Mouse (Mus musculus) forebrain, embryonic 13.5 days (tissue): ENCODE results near the gene Srl. TPM values are rescaled to one million over a fixed set of nuclear protein-coding genes. Genes with fewer than 3 reads are reported as not detected.

Experiments used
- ATAC-seq: fragments of 200-750 bp; cut with Nextera tagmentation; 2 replicates; pipeline ENCODE4 v1.8.0; 2017
- H3K27ac ChIP-seq: fragments of 300-500 bp; sonication (generic); 2 replicates; pipeline ENCODE4 v1.5.1; 2015; ENCODE audit warnings: inconsistent platforms, mild to moderate bottlenecking, moderate library complexity
- H3K27me3 ChIP-seq: fragments of 300-500 bp; sonication (generic); 2 replicates; pipeline ENCODE4 v1.6.1; 2015; ENCODE audit warnings: mild to moderate bottlenecking, inconsistent platforms
- H3K36me3 ChIP-seq: fragments of 300-500 bp; sonication (generic); 2 replicates; pipeline ENCODE4 v1.6.1; 2015; ENCODE audit warnings: mild to moderate bottlenecking, inconsistent platforms; ENCODE audit not compliant: poor library complexity, severe bottlenecking
- H3K4me1 ChIP-seq: fragments of 300-500 bp; sonication (generic); 2 replicates; pipeline ENCODE4 v1.6.1; 2015; ENCODE audit warnings: inconsistent platforms
- H3K4me2 ChIP-seq: fragments of 300-500 bp; sonication (generic); 2 replicates; pipeline ENCODE4 v1.6.1; 2015; ENCODE audit warnings: inconsistent platforms, mild to moderate bottlenecking, moderate library complexity
- H3K4me3 ChIP-seq: fragments of 300-500 bp; sonication (generic); 2 replicates; pipeline ENCODE4 v1.5.1; 2015; ENCODE audit warnings: mild to moderate bottlenecking, inconsistent platforms
- H3K9ac ChIP-seq: fragments of 300-500 bp; sonication (generic); 2 replicates; pipeline ENCODE4 v1.6.1; 2015; ENCODE audit warnings: mild to moderate bottlenecking, inconsistent platforms
- H3K9me3 ChIP-seq: fragments of 300-500 bp; sonication (generic); replicated peaks from 2 replicates; pipeline ENCODE4 v1.6.1; 2016; ENCODE audit warnings: inconsistent platforms
- WGBS: fragments of 180-500 bp; shearing (Covaris S2); methylation state at CpG from one replicate; pipeline ENCODE4 v1.1.7; 2015; 5-methylcytosine and 5-hydroxymethylcytosine counted together
- polyA plus RNA-seq: library from polyadenylated mRNA; unstranded; fragments of >200 nt; fragmentation: Nextera tagmentation; extraction: Ambion mirVana; gene quantifications from 2 replicates; pipeline ENCODE4 v1.2.1, GENCODE M21; 2015

The Srl gene
- polyA plus RNA-seq, 1 experiment from 2014 or later = 25.2 TPM

DNA sequence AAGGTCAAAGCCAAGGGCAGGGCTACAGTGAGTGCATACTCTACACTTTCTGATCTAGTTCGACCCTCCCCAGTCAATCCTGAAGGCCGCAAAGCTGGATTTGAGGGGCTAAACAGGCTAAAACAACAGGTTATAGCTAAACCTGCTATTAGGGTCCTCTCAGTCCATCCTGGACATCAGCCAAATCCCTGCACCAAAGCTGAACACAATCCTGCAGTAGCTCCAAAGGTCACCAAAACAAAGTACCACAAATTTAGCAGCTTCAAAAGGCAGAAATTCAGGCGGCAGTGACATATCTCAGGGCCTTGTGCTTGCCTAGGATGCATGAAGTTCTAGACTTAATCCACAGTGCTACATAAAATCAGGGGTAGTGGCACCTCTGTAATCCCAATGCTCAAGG is 35.4 kb downstream of the Srl start:
- H3K36me3 ChIP-seq = no peaks in the 10 kb centered on the region
- no peak overlapping the region for H3K9ac ChIP-seq
- 85% methylated on average over 3 of the region's 3 CpGs for WGBS
- H3K4me2 ChIP-seq = no peak overlapping the region
- no peak overlapping the region for H3K4me3 ChIP-seq
- no peak for ATAC-seq
- H3K4me1 ChIP-seq = no peaks in the 10 kb centered on the region
- no peaks in the 10 kb centered on the region for H3K9me3 ChIP-seq
- H3K27ac ChIP-seq = no peak overlapping the region
- H3K27me3 ChIP-seq = no peaks in the 10 kb centered on the region

DNA sequence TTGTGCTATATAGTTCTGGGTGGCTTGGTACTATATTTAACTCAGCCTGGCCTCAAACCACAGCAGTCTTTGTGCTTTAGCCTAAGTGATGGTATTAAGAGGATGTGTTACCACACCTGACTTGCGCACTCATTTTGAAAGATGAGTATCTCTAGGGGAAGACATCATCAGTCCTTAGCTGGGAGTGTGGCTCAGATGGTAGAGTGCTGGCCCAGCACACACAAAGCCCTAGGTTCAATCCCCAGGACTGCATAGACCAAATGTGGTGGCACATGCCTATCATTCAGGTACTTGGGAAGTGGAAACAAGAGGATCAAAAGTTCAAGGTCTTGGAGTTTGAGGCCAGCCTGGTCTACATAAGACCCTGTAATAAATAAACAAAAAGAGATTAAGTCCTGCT is 38.1 kb downstream of the Srl start:
- no peaks in the 10 kb centered on the region for H3K4me1 ChIP-seq
- no peak overlapping the region for H3K9ac ChIP-seq
- ATAC-seq = no peak
- H3K27ac ChIP-seq = no peak overlapping the region
- no peaks in the 10 kb centered on the region for H3K36me3 ChIP-seq
- 97% methylated on average over 1 of the region's 1 CpGs for WGBS
- no peak overlapping the region for H3K4me2 ChIP-seq
- no peaks in the 10 kb centered on the region for H3K27me3 ChIP-seq
- no peak overlapping the region for H3K4me3 ChIP-seq
- no peaks in the 10 kb centered on the region for H3K9me3 ChIP-seq

DNA sequence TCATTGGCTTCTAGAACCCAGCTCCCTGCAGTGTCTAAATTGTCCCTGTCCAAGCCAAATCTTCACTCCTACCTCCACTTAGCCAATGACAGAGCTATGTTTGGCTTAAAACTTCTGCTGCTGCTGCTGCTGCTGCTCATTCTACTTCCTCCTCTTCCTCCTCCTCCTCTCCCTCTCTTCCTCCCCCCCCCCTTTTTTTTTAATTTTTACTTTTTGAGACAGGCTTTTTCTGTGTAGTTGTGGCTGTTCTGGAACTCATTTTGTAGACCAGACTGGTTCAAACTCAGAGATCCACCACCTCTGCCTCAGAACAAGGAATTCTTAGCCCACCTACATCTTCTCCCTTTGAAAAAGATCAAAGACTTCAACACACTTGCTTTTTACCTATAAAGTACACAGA is 39.0 kb downstream of the Srl start:
- Histone ChIP-seq H3K4me2 (no peak overlapping the region), H3K4me1 (no peaks in the 10 kb centered on the region), H3K9ac (no peak overlapping the region), H3K4me3 (no peak overlapping the region), H3K27me3 (no peaks in the 10 kb centered on the region), H3K9me3 (no peaks in the 10 kb centered on the region), H3K36me3 (no peaks in the 10 kb centered on the region), H3K27ac (no peak overlapping the region)
- no peak for ATAC-seq

DNA sequence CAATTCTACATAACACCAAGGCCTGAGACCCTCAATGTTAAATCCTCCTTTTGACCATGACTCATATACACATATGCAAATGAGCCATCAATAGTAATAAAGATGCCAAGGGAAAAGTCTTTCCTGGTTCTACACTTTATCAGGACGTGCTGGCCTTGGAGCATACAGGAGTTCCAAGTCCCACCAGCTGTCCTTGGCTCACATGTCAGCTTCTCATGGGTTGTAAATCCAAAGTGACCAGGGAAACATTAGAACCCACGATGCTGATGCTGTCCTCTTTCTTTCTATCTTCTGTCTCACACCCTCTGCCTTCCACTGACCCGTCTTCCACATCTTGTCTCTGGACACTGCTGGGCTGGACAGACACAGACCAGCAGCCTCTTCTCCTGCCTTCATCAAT is 39.9 kb downstream of the Srl start:
- Histone ChIP-seq H3K9ac (no peak overlapping the region), H3K4me1 (no peaks in the 10 kb centered on the region), H3K27me3 (no peaks in the 10 kb centered on the region), H3K4me2 (no peak overlapping the region), H3K4me3 (no peak overlapping the region), H3K27ac (no peak overlapping the region), H3K9me3 (no peaks in the 10 kb centered on the region), H3K36me3 (no peaks in the 10 kb centered on the region)
- 89% methylated on average over 3 of the region's 3 CpGs for WGBS
- no peak for ATAC-seq

DNA sequence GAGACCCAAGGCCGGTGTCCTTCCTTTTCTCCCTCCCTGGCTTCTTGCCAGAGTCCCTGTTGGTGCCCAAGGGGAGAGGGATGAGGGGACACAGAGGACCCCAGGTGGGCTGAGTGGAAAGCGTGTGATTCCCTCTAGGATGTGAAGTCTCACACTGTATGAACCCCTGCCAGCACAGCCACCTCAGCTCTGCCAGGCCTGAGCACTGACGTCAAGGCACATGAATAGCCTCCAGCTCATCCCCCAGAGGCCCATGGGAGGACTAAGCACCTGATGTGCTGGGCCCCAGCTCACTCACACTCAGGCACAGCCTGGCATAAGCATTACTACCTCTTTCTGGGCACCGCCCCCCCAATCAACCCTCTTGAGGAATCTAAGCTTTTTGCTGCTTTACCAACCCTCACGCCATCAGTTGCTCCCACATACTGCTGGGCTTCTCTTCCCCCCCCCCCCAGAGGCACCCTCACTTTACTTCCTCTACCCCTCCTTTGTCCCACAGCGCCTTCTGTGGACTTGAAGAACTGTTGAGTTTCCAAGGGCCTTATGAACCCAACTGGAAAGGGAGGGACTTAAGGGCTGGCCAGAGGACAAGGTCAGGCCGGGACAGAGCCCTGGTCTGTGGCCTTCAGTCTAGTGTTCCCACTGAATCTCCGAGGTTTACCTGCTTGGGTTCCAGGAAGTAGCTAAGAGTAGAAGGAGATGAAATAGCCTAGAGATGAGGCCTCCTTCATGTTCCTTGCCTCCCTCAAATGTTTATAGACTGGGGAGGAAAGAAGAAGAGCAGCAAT is 40.8 kb downstream of the Srl start:
- Histone ChIP-seq H3K36me3 (no peaks in the 10 kb centered on the region), H3K4me3 (no peak overlapping the region), H3K9ac (no peak overlapping the region), H3K4me2 (no peak overlapping the region), H3K4me1 (no peaks in the 10 kb centered on the region), H3K27me3 (no peaks in the 10 kb centered on the region), H3K9me3 (no peaks in the 10 kb centered on the region), H3K27ac (no peak overlapping the region)
- 83% methylated on average over 8 of the region's 8 CpGs for WGBS
- no peak for ATAC-seq

DNA sequence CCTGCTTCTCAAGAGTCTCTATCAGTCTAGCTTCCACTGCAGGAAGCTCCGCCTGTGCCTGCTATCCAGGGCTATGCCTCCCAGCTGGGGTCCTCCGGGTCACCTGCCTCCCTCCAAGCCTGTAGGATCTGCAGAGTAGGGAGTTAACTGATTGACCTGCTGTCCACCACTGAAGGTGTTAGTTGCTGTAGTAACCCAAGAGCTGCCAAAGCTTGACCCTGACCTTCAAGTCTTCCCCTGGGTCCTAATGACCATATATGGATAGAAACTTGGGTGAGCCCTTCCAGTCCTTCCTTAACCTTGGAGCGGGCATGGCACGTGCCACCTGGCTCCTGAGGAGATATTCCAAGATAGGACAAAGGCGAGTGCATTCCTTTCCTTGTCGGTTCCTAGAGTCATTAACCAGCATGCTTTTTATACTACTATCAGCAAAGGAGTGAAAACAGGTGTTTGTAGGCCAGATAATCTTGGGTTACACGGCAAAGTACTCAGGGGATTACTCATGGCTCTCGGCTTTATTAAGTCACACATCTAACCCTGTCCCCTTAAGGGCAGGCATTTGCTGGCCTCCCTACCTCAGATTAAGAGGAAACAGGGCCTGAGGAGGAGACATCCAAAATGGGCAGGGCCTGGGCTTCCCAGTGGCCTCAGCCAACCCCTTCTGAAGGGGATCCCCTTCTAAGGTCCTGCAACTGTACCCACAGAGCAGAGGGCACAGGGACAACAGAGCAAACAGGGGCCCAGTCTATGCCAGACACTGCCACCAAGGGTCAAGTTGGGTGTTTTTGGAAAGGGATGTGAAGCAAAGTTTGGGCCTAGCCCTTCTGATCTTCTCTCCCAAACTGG is 43.6 kb downstream of the Srl start:
- Histone ChIP-seq H3K4me3 (no peak overlapping the region), H3K9me3 (no peaks in the 10 kb centered on the region), H3K27me3 (no peaks in the 10 kb centered on the region), H3K9ac (no peak overlapping the region), H3K36me3 (no peaks in the 10 kb centered on the region), H3K4me2 (no peak overlapping the region), H3K4me1 (peaks cover 7% of the 10 kb centered on the region; the same call in 1 of the 2 replicates), H3K27ac (no peak overlapping the region)
- WGBS = 83% methylated on average over 8 of the region's 8 CpGs
- no peak for ATAC-seq

DNA sequence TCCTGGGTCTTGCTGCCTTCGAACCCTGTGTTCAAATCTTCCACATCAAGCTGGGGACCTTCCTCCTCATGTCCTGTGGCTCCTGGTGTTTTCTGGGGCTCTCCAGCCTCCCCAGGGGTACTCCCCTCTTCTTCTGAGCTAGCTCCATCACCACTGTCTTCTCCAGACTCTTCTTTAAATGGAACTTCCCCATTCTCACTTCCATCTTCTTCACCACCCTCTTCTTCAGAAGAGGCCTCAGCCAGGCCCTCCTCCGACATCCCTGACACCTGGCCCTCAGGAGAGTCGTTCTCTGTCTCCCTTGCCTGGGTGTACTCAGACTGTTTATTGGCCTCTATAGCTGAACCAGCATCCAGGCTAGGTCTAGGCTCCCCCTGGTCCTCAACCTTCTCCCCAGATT is 45.1 kb downstream of the Srl start:
- WGBS = 92% methylated on average over 3 of the region's 3 CpGs
- H3K4me2 ChIP-seq = no peak overlapping the region
- H3K4me1 ChIP-seq = peaks cover 8% of the 10 kb centered on the region; the same call in 1 of the 2 replicates
- ATAC-seq = no peak
- no peak overlapping the region for H3K27ac ChIP-seq
- no peaks in the 10 kb centered on the region for H3K27me3 ChIP-seq
- H3K9ac ChIP-seq = no peak overlapping the region
- peaks cover 8% of the 10 kb centered on the region; the same call in 1 of the 2 replicates for H3K36me3 ChIP-seq
- H3K9me3 ChIP-seq = no peaks in the 10 kb centered on the region
- no peak overlapping the region for H3K4me3 ChIP-seq

DNA sequence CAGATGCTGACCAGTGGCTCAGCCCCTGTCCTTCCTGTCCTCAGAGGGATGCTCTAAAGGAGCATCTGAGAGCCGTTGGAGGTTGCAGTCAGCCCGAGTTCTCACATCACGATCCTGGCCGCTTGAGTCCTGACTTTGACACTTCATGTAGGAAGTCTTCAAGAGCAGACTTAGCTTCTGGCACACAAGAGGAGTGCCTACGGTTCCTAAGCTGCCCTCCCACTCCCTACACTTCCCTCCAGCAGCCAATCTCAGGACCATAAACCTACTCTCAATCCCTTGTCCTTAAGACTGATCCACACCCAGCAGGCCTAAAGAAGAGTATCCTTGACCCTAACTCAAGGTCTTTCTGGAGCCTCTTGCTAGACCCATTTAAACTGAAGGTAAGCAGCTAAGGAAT is 45.8 kb downstream of the Srl start:
- no peaks in the 10 kb centered on the region for H3K27me3 ChIP-seq
- H3K4me2 ChIP-seq = no peak overlapping the region
- H3K36me3 ChIP-seq = peaks cover 9% of the 10 kb centered on the region; the same call in 1 of the 2 replicates
- H3K9ac ChIP-seq = no peak overlapping the region
- no peak overlapping the region for H3K27ac ChIP-seq
- ATAC-seq = no peak
- 94% methylated on average over 5 of the region's 5 CpGs for WGBS
- no peak overlapping the region for H3K4me3 ChIP-seq
- H3K9me3 ChIP-seq = no peaks in the 10 kb centered on the region
- peaks cover 8% of the 10 kb centered on the region; the same call in 1 of the 2 replicates for H3K4me1 ChIP-seq

DNA sequence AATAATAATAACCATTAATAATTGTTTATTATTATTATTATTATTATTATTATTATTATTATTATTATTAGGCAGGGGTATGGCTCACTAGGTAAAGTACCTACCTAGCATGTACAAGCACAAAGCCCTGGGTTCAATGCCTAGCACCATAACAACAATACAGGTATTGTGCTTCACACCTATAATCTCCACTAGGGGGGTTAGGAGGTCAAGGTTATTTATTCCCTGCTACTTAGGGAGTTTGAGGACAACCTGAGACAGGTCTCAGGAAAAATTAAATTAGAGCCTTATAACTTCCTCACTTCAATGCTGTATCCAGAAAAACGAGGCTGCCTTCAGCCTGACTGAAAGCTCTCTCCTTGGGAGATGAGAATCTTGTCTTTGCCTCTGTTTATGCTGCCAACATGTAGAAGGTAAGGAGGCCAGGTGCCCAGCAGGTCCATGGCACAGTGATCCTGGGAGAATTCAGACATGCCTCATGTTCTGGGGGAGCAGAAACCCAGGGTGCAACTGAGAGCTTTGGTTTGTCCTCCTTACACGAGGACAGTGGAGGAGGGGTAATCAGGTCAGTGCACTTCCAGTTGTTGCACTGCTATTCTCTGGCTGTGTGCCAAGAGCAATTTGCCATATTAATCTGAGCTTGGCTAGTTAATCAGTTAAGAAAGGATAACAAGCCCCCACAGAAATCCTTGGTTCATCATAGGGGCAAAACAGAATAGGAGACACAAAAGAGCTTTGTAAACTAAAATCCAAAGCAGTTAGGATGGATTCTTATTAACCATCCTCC is 48.6 kb downstream of the Srl start:
- WGBS = 43% methylated on average over 2 of the region's 2 CpGs
- H3K9me3 ChIP-seq = no peaks in the 10 kb centered on the region

DNA sequence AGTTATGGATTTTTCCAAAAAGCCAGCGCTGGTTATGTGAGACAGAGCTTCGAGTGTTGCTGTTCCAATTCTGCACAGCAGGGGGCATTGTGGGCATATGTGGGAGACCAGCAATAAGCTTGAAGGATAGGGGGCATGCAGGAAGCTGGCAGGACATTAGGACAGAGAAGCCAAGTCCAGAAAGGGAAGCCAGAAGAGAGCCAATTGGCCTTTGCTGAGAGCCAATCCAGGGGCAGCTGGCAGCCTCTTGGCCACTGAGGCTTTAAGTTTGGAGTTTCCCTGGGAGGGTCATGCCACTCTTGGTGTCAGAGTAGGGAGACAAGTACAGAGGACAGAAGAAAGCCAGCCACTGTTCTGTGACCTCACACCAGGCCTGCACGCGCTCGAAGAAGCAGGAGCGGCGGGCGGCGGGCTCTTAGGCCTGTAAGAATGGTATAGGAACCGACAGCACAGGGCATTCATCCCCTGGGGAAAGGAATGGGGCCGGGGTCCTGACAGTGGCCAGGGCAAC is 52.4 kb downstream of the Srl start:
- 67% methylated on average over 11 of the region's 11 CpGs for WGBS
- no peaks in the 10 kb centered on the region for H3K9me3 ChIP-seq
- peaks cover 19% of the 10 kb centered on the region; the same call in 1 of the 2 replicates for H3K36me3 ChIP-seq
- no peak overlapping the region for H3K4me3 ChIP-seq
- H3K27ac ChIP-seq = no peak overlapping the region; the same call in 1 of the 2 replicates
- no peak overlapping the region for H3K4me2 ChIP-seq
- H3K4me1 ChIP-seq = peaks cover 8% of the 10 kb centered on the region; the same call in 1 of the 2 replicates
- peak; percentile 70 for ATAC-seq
- no peaks in the 10 kb centered on the region for H3K27me3 ChIP-seq
- H3K9ac ChIP-seq = no peak overlapping the region

More for the DNA sequence above, 48.6 kb downstream of the Srl start:
- Histone ChIP-seq H3K4me2 (no peak overlapping the region), H3K27ac (no peak overlapping the region), H3K4me1 (peaks cover 8% of the 10 kb centered on the region; the same call in 1 of the 2 replicates), H3K9ac (no peak overlapping the region), H3K36me3 (peaks cover 9% of the 10 kb centered on the region; the same call in 1 of the 2 replicates), H3K4me3 (no peak overlapping the region), H3K27me3 (no peaks in the 10 kb centered on the region)
- ATAC-seq = no peak

DNA sequence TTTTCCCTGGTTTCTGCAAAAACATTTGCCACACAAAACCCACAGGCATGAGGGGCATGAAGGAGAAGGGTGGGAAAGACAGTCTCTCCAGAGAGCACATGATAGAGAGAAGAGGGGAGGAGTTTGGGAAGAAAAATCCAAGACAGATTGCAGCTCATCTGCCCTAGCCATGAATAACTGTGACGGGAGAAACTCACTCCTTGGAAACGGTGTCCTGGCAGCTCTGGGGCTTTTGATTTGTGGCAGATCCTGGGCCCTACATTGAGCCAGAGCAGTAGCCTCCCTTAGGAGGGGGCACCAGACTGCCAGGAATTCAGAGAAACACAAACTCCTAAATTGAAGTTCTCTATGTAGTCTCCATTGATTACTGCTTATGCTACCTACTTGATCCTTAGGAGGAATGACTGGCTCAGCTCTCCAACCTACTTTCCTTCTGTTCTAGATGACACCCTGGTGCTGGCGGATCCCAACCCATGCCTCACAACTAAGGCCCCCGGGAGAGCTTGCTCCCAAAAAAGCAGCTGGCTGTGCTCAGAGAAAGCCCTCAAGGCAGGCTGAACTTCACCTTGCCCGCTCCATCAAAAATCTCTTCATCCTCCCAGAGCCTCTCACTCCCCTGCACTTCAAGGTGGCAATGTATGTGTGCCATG is 60.9 kb downstream of the Srl start:
- Histone ChIP-seq H3K27me3 (no peaks in the 10 kb centered on the region), H3K4me1 (no peaks in the 10 kb centered on the region), H3K4me2 (no peak overlapping the region), H3K27ac (no peak overlapping the region), H3K4me3 (no peak overlapping the region), H3K36me3 (peaks cover 13% of the 10 kb centered on the region), H3K9me3 (no peaks in the 10 kb centered on the region), H3K9ac (no peak overlapping the region)
- 88% methylated on average over 5 of the region's 5 CpGs for WGBS
- no peak for ATAC-seq
